Mouse (Mus musculus) megakaryocyte-erythroid progenitor cell, adult 5-6 weeks (primary cell): ENCODE results near the gene Tspan4. TPM values are rescaled to one million over a fixed set of nuclear protein-coding genes. Genes with fewer than 3 reads are reported as not detected.

Experiments used
- ATAC-seq: replicated peaks from 2 replicates; pipeline ENCODE4 v1.8.0; 2016; ENCODE audit warnings: mild to moderate bottlenecking, inconsistent platforms; ENCODE audit not compliant: severe bottlenecking, poor library complexity, low FRiP score, low TSS enrichment
- total RNA-seq, 2 experiments: library from RNA; stranded (forward) in 1 of 2; stranded (reverse) in 1 of 2; fragments of 200-1000, 215-1000 nt in 1 of 2; fragments of >200 nt in 1 of 2; fragmentation: Nextera tagmentation in 1 of 2; gene quantifications; 2 replicates each; pipeline ENCODE4 v1.2.3; 2014 to 2017

Gene Tspan4
- total RNA-seq, 2 experiments from 2014 or later = 33.9 to 38.2 TPM

- no peak for ATAC-seq
Observed at GRCm38 (mm10) chr7:141459301-141459711, 15.7 kb upstream of the Tspan4 start.

GRCm38 (mm10) chr7:141460001-141460390, 15.0 kb upstream of the Tspan4 start:
- ATAC-seq = no peak

GRCm38 (mm10) chr7:141460391-141461113, 14.5 kb upstream of the Tspan4 start, which contains the start of gene Cracr2b:
Cracr2b (plus strand) TSS chr7:141461094.
- no peak for ATAC-seq

- no peak for ATAC-seq
Observed at GRCm38 (mm10) chr7:141461521-141462332, 13.3 kb upstream of the Tspan4 start.

- no peak for ATAC-seq
Observed at GRCm38 (mm10) chr7:141462333-141462821, 12.7 kb upstream of the Tspan4 start.

GRCm38 (mm10) chr7:141463824-141464602, 11.0 kb upstream of the Tspan4 start:
- no peak for ATAC-seq

GRCm38 (mm10) chr7:141464603-141465201, 10.3 kb upstream of the Tspan4 start:
- ATAC-seq = no peak

GRCm38 (mm10) chr7:141465388-141466044, 9.5 kb upstream of the Tspan4 start:
- no peak for ATAC-seq

GRCm38 (mm10) chr7:141466045-141466394, 9.0 kb upstream of the Tspan4 start:
- ATAC-seq = no peak

GRCm38 (mm10) chr7:141466607-141467148, 8.4 kb upstream of the Tspan4 start:
- ATAC-seq = no peak

- peak; percentile 53 for ATAC-seq
Observed at GRCm38 (mm10) chr7:141467230-141468030, 7.6 kb upstream of the Tspan4 start, which contains the start of gene Cd151. Cd151 (plus strand) TSS chr7:141467392.

- ATAC-seq = no peak
Observed at GRCm38 (mm10) chr7:141468164-141468521, 6.9 kb upstream of the Tspan4 start.

GRCm38 (mm10) chr7:141468522-141469211, 6.4 kb upstream of the Tspan4 start:
- ATAC-seq = peak; percentile 73

GRCm38 (mm10) chr7:141469352-141469751, 5.7 kb upstream of the Tspan4 start:
- no peak for ATAC-seq

GRCm38 (mm10) chr7:141469901-141470636, 5.0 kb upstream of the Tspan4 start:
- no peak for ATAC-seq

GRCm38 (mm10) chr7:141470637-141470944, 4.4 kb upstream of the Tspan4 start:
- no peak for ATAC-seq

GRCm38 (mm10) chr7:141471236-141471635, 3.8 kb upstream of the Tspan4 start:
- ATAC-seq = no peak
